Mouse (Mus musculus): ENCODE data around the gene Syt3.

Gene Syt3

GRCm38 (mm10) chr7:44405346-44406014, 21.6 kb downstream of the Syt3 start:
- DNase-seq (ENCODE audit: low spot score) = peak; percentile 96

GRCm38 (mm10) chr7:44406015-44406355, 22.1 kb downstream of the Syt3 start:
- no peak for DNase-seq (ENCODE audit: low spot score)

- no peak for DNase-seq (ENCODE audit: low spot score)
These were observed 27.2 kb downstream of the Syt3 start for GRCm38 (mm10) chr7:44411144-44411543.

GRCm38 (mm10) chr7:44413307-44413706, 29.4 kb downstream of the Syt3 start:
- DNase-seq (ENCODE audit: low spot score) = no peak

GRCm38 (mm10) chr7:44427666-44428065, 43.8 kb downstream of the Syt3 start:
- no peak for DNase-seq (ENCODE audit: low spot score)

- DNase-seq (ENCODE audit: low spot score) = no peak
These were observed 44.5 kb downstream of the Syt3 start for GRCm38 (mm10) chr7:44428171-44428950.

- no peak for DNase-seq (ENCODE audit: low spot score)
These were observed 45.1 kb downstream of the Syt3 start, which contains the start of gene Lrrc4b for GRCm38 (mm10) chr7:44428968-44429521. Lrrc4b (plus strand) TSS chr7:44429018.

GRCm38 (mm10) chr7:44429534-44430488, 45.9 kb downstream of the Syt3 start:
- DNase-seq (ENCODE audit: low spot score) = no peak

GRCm38 (mm10) chr7:44432550-44432949, 48.6 kb downstream of the Syt3 start:
- DNase-seq (ENCODE audit: low spot score) = no peak

- DNase-seq (ENCODE audit: low spot score) = no peak
These were observed 49.5 kb downstream of the Syt3 start for GRCm38 (mm10) chr7:44433371-44433770.

- DNase-seq (ENCODE audit: low spot score) = no peak
These were observed 50.2 kb downstream of the Syt3 start for GRCm38 (mm10) chr7:44434089-44434488.

GRCm38 (mm10) chr7:44435796-44436195, 51.9 kb downstream of the Syt3 start:
- no peak for DNase-seq (ENCODE audit: low spot score)

GRCm38 (mm10) chr7:44436267-44436666, 52.4 kb downstream of the Syt3 start:
- DNase-seq (ENCODE audit: low spot score) = no peak

- no peak for DNase-seq (ENCODE audit: low spot score)
These were observed 53.3 kb downstream of the Syt3 start for GRCm38 (mm10) chr7:44437188-44437587.

GRCm38 (mm10) chr7:44437933-44438332, 54.0 kb downstream of the Syt3 start:
- DNase-seq (ENCODE audit: low spot score) = no peak

GRCm38 (mm10) chr7:44439696-44440095, 55.8 kb downstream of the Syt3 start:
- DNase-seq (ENCODE audit: low spot score) = no peak

GRCm38 (mm10) chr7:44440479-44440878, 56.6 kb downstream of the Syt3 start:
- no peak for DNase-seq (ENCODE audit: low spot score)

- no peak for DNase-seq (ENCODE audit: low spot score)
These were observed 57.3 kb downstream of the Syt3 start for GRCm38 (mm10) chr7:44441180-44441579.

GRCm38 (mm10) chr7:44441648-44442109, 57.8 kb downstream of the Syt3 start:
- DNase-seq (ENCODE audit: low spot score) = no peak

- DNase-seq (ENCODE audit: low spot score) = no peak
These were observed 58.5 kb downstream of the Syt3 start for GRCm38 (mm10) chr7:44442407-44442821.

- no peak for DNase-seq (ENCODE audit: low spot score)
These were observed 59.6 kb downstream of the Syt3 start for GRCm38 (mm10) chr7:44443268-44444173.

All from layer of hippocampus, adult 9-10 months (tissue).